Mouse (Mus musculus) heart, embryonic 14.5 days (tissue): Measurements from ENCODE around the gene Robo1. TPM values are rescaled to one million over a fixed set of nuclear protein-coding genes. Genes with fewer than 3 reads are reported as not detected.
"Not testable (repeated sequence)": the region's sequence is repeated elsewhere in the genome, so short reads cannot be mapped to it uniquely, and the experiment has no call there.

ENCODE experiments used
- ATAC-seq: fragments of 200-750 bp; cut with Nextera tagmentation; 2 replicates; pipeline ENCODE4 v1.8.0; 2017; ENCODE audit warnings: low read depth, moderate TSS enrichment; ENCODE audit not compliant: insufficient number of reproducible peaks, insufficient read depth, low FRiP score
- H3K27ac ChIP-seq, 2 experiments: fragments of 200-500 bp in 1 of 2; fragments of 300-500 bp in 1 of 2; sonication (generic) in 1 of 2; replicated peaks in 1 of 2; 2 replicates each; pipeline ENCODE4 v1.5.1; 2012 to 2014; ENCODE audit warnings: low read depth in 2 of 2, low read length in 2 of 2, control low read depth in 1 of 2, mild to moderate bottlenecking in 1 of 2, mixed read lengths in 1 of 2; ENCODE audit not compliant: control insufficient read depth in 1 of 2, insufficient read depth in 1 of 2
- H3K27me3 ChIP-seq: fragments of 300-500 bp; sonication (generic); 2 replicates; pipeline ENCODE4 v1.6.1; 2014; ENCODE audit warnings: mild to moderate bottlenecking, low read length, control low read depth; ENCODE audit not compliant: control insufficient read depth, insufficient read depth
- H3K36me3 ChIP-seq: fragments of 300-500 bp; sonication (generic); 2 replicates; pipeline ENCODE4 v1.6.1; 2014; ENCODE audit warnings: mild to moderate bottlenecking, control low read depth, low read length, mixed read lengths; ENCODE audit not compliant: control insufficient read depth, insufficient read depth
- H3K4me1 ChIP-seq, 2 experiments: fragments of 200-500 bp in 1 of 2; fragments of 300-500 bp in 1 of 2; sonication (generic) in 1 of 2; 2 replicates each; pipeline ENCODE4 v1.6.1; 2012 to 2014; ENCODE audit warnings: low read length in 2 of 2, control low read depth in 1 of 2, mixed read lengths in 1 of 2; ENCODE audit not compliant: control insufficient read depth in 2 of 2, insufficient read depth in 2 of 2
- H3K4me2 ChIP-seq: fragments of 300-500 bp; sonication (generic); 2 replicates; pipeline ENCODE4 v1.6.1; 2014; ENCODE audit warnings: mild to moderate bottlenecking, low read length
- H3K4me3 ChIP-seq, 2 experiments: fragments of 200-500 bp in 1 of 2; fragments of 300-500 bp in 1 of 2; sonication (generic) in 1 of 2; 2 replicates each; pipeline ENCODE4 v1.5.1; 2012 to 2014; ENCODE audit warnings: low read length in 2 of 2, mild to moderate bottlenecking in 2 of 2, control low read depth in 1 of 2, low read depth in 1 of 2, moderate library complexity in 1 of 2; ENCODE audit not compliant: control insufficient read depth in 1 of 2, insufficient read depth in 1 of 2
- H3K9ac ChIP-seq: fragments of 300-500 bp; sonication (generic); 2 replicates; pipeline ENCODE4 v1.6.1; 2014; ENCODE audit warnings: mild to moderate bottlenecking, low read length
- H3K9me3 ChIP-seq: fragments of 300-500 bp; sonication (generic); 2 replicates; pipeline ENCODE4 v1.6.1; 2016; ENCODE audit warnings: low read length, control low read depth; ENCODE audit not compliant: control insufficient read depth
- WGBS: fragments of 180-500 bp; shearing (Covaris S2); extraction: QIAGEN DNeasy Blood & Tissue Kit; methylation state at CpG from one replicate; pipeline ENCODE4 v1.1.7; 2014; 5-methylcytosine and 5-hydroxymethylcytosine counted together
- polyA plus RNA-seq: library from polyadenylated mRNA; unstranded; fragments of >200 nt; fragmentation: Nextera tagmentation; extraction: Ambion mirVana; gene quantifications from 2 replicates; pipeline ENCODE4 v1.2.1, GENCODE M21; 2014

Robo1 gene
- polyA plus RNA-seq, 1 experiment from 2014 or later: 14.9 TPM

- Histone ChIP-seq H3K27ac (no peak overlapping the region), H3K4me3 (no peak overlapping the region), H3K27me3 (no peaks in the 10 kb centered on the region), H3K9me3 (no peaks in the 10 kb centered on the region), H3K36me3 (no peaks in the 10 kb centered on the region), H3K4me2 (no peak overlapping the region), H3K4me1 (no peaks in the 10 kb centered on the region), H3K9ac (no peak overlapping the region)
- WGBS: 89% methylated on average over 4 of the region's 4 CpGs
- no peak for ATAC-seq
Measured at GRCm38 (mm10) chr16:72533900-72534571, 225.9 kb downstream of the Robo1 start.

- H3K4me2 ChIP-seq: no peak overlapping the region
- H3K27ac ChIP-seq: no peak overlapping the region
- no peak overlapping the region for H3K4me3 ChIP-seq
- no peaks in the 10 kb centered on the region for H3K4me1 ChIP-seq
- no peaks in the 10 kb centered on the region for H3K9me3 ChIP-seq
- no peak for ATAC-seq
- H3K27me3 ChIP-seq: no peaks in the 10 kb centered on the region
- H3K9ac ChIP-seq: no peak overlapping the region
- WGBS: 56% methylated on average over 3 of the region's 3 CpGs
- H3K36me3 ChIP-seq: no peaks in the 10 kb centered on the region
Measured at GRCm38 (mm10) chr16:72538171-72538570, 230.1 kb downstream of the Robo1 start.

GRCm38 (mm10) chr16:72543928-72544327 lies 235.8 kb downstream of the Robo1 start:
- Histone ChIP-seq H3K4me2 (no peak overlapping the region), H3K27me3 (no peaks in the 10 kb centered on the region), H3K9me3 (no peaks in the 10 kb centered on the region), H3K4me1 (no peaks in the 10 kb centered on the region), H3K27ac (no peak overlapping the region), H3K4me3 (no peak overlapping the region), H3K9ac (no peak overlapping the region), H3K36me3 (no peaks in the 10 kb centered on the region)
- 80% methylated on average over 3 of the region's 3 CpGs for WGBS
- no peak for ATAC-seq

- Histone ChIP-seq H3K4me2 (no peak overlapping the region), H3K9ac (no peak overlapping the region), H3K9me3 (no peaks in the 10 kb centered on the region), H3K4me3 (no peak overlapping the region), H3K4me1 (no peaks in the 10 kb centered on the region), H3K27me3 (no peaks in the 10 kb centered on the region), H3K36me3 (no peaks in the 10 kb centered on the region), H3K27ac (no peak overlapping the region)
- ATAC-seq: no peak
- 58% methylated on average over 2 of the region's 2 CpGs for WGBS
Measured at GRCm38 (mm10) chr16:72544950-72545349, 236.8 kb downstream of the Robo1 start.

- no peak overlapping the region for H3K4me2 ChIP-seq
- H3K4me1 ChIP-seq: no peaks in the 10 kb centered on the region
- WGBS: 75% methylated on average over 8 of the region's 8 CpGs
- no peaks in the 10 kb centered on the region for H3K36me3 ChIP-seq
- no peak overlapping the region for H3K4me3 ChIP-seq
- ATAC-seq: no peak
- no peak overlapping the region for H3K9ac ChIP-seq
- no peaks in the 10 kb centered on the region for H3K9me3 ChIP-seq
- H3K27ac ChIP-seq: no peak overlapping the region
- no peaks in the 10 kb centered on the region for H3K27me3 ChIP-seq
Measured at GRCm38 (mm10) chr16:72551672-72552243, 243.7 kb downstream of the Robo1 start.

GRCm38 (mm10) chr16:72553713-72554112 lies 245.6 kb downstream of the Robo1 start:
- 50% methylated on average over 5 of the region's 5 CpGs for WGBS
- Histone ChIP-seq H3K36me3 (no peaks in the 10 kb centered on the region), H3K4me3 (no peak overlapping the region), H3K9me3 (no peaks in the 10 kb centered on the region), H3K9ac (no peak overlapping the region), H3K27ac (no peak overlapping the region), H3K4me1 (no peaks in the 10 kb centered on the region), H3K27me3 (no peaks in the 10 kb centered on the region), H3K4me2 (no peak overlapping the region)
- no peak for ATAC-seq

GRCm38 (mm10) chr16:72562149-72562548 lies 254.0 kb downstream of the Robo1 start:
- not testable (repeated sequence) for H3K4me3 ChIP-seq, H3K9ac ChIP-seq, H3K27ac ChIP-seq, H3K4me1 ChIP-seq, H3K27me3 ChIP-seq, H3K4me2 ChIP-seq, ATAC-seq, H3K36me3 ChIP-seq, H3K9me3 ChIP-seq
- 11% methylated on average over 2 of the region's 2 CpGs for WGBS
